Mouse (Mus musculus) ES-Bruce4 (cell line): ENCODE measurements around the gene Lax1. TPM values are rescaled to one million over a fixed set of nuclear protein-coding genes. Genes with fewer than 3 reads are reported as not detected.
A peak's percentile ranks its signal among the peaks of the same experiment; 100 is the strongest.

Experiments used
- H3K27ac ChIP-seq: 2 replicates; pipeline ENCODE4 v1.5.1; 2012; ENCODE audit warnings: low read length, inconsistent platforms; ENCODE audit not compliant: insufficient read depth
- H3K27me3 ChIP-seq: 2 replicates; pipeline ENCODE4 v1.6.1; 2012; ENCODE audit warnings: mild to moderate bottlenecking, low read length, inconsistent platforms; ENCODE audit not compliant: control insufficient read depth, poor library complexity, insufficient read depth, severe bottlenecking
- H3K36me3 ChIP-seq: 2 replicates; pipeline ENCODE4 v1.6.1; 2012; ENCODE audit warnings: inconsistent platforms, mild to moderate bottlenecking, low read length, moderate library complexity; ENCODE audit not compliant: control insufficient read depth, poor library complexity, insufficient read depth, severe bottlenecking
- H3K4me1 ChIP-seq: one replicate; pipeline ENCODE4 v1.8.1; 2011; ENCODE audit warnings: low read length; ENCODE audit not compliant: control insufficient read depth, insufficient read depth
- H3K4me3 ChIP-seq: 2 replicates; pipeline ENCODE4 v1.5.1; 2011; ENCODE audit warnings: low read depth, mild to moderate bottlenecking, low read length
- H3K9ac ChIP-seq: 2 replicates; pipeline ENCODE4 v1.6.1; 2012; ENCODE audit warnings: low read depth, mild to moderate bottlenecking, inconsistent platforms; ENCODE audit not compliant: poor library complexity, severe bottlenecking
- H3K9me3 ChIP-seq: replicated peaks from 2 replicates; pipeline ENCODE4 v1.6.1; 2012; ENCODE audit warnings: mild to moderate bottlenecking, low read length, inconsistent platforms; ENCODE audit not compliant: control insufficient read depth, poor library complexity, insufficient read depth, severe bottlenecking
- CTCF ChIP-seq: IDR thresholded peaks from one replicate; pipeline ENCODE4 v1.8.1; 2011; ENCODE audit warnings: low read depth, low read length
- EP300 ChIP-seq: IDR thresholded peaks from 2 replicates; pipeline ENCODE4 v1.6.1; 2011; ENCODE audit warnings: low read depth, low read length; ENCODE audit not compliant: insufficient read depth
- POLR2A ChIP-seq: IDR thresholded peaks from one replicate; pipeline ENCODE4 v1.8.1; 2011; ENCODE audit warnings: low read length; ENCODE audit not compliant: insufficient read depth
- polyA plus RNA-seq: library from polyadenylated mRNA; stranded (reverse); fragments of >200 nt; gene quantifications from 2 replicates; pipeline ENCODE4 v1.2.4, GENCODE M21; 2011; ENCODE audit warnings: low read depth; ENCODE audit not compliant: missing spikeins, insufficient read depth, insufficient read length

Gene Lax1
- polyA plus RNA-seq, 1 experiment: 1.5 TPM

- H3K27ac ChIP-seq: no peak overlapping the region
- H3K9ac ChIP-seq: no peak overlapping the region
- no peaks in the 10 kb centered on the region for H3K36me3 ChIP-seq
- H3K4me3 ChIP-seq: no peak overlapping the region
- H3K9me3 ChIP-seq: no peaks in the 10 kb centered on the region
- peaks cover 2% of the 10 kb centered on the region for H3K4me1 ChIP-seq
- no peak for TF ChIP-seq EP300
- TF ChIP-seq CTCF: no peak
- TF ChIP-seq POLR2A: no peak
- H3K27me3 ChIP-seq: no peaks in the 10 kb centered on the region
Observed at GRCm38 (mm10) chr1:133685749-133686519, 4.0 kb downstream of the Lax1 start.

- peak overlapping the region; percentile 89 for H3K27ac ChIP-seq
- H3K4me1 ChIP-seq: peaks cover 2% of the 10 kb centered on the region
- no peaks in the 10 kb centered on the region for H3K9me3 ChIP-seq
- peak overlapping the region; percentile 23 for H3K9ac ChIP-seq
- H3K4me3 ChIP-seq: 0 out of 2 replicates have a peak overlapping the region, but pooled peaks have one; percentile 30
- peak; percentile 71; the same call in 1 of the 2 replicates for TF ChIP-seq EP300
- no peak for TF ChIP-seq POLR2A
- H3K27me3 ChIP-seq: no peaks in the 10 kb centered on the region
- peaks cover 7% of the 10 kb centered on the region for H3K36me3 ChIP-seq
Observed at GRCm38 (mm10) chr1:133671801-133672200, 18.1 kb downstream of the Lax1 start.

- Histone ChIP-seq H3K27ac (peak overlapping the region; percentile 98), H3K9me3 (no peaks in the 10 kb centered on the region), H3K4me3 (no peak overlapping the region), H3K9ac (peak overlapping the region; percentile 99), H3K36me3 (peaks cover 7% of the 10 kb centered on the region), H3K27me3 (no peaks in the 10 kb centered on the region), H3K4me1 (peaks cover 2% of the 10 kb centered on the region)
- TF ChIP-seq EP300 (peak; percentile 71; the same call in 1 of the 2 replicates), POLR2A (no peak)
Observed at GRCm38 (mm10) chr1:133671266-133671665, 18.6 kb downstream of the Lax1 start.

- no peak for TF ChIP-seq POLR2A
- TF ChIP-seq EP300: no peak
- Histone ChIP-seq H3K4me1 (peaks cover 2% of the 10 kb centered on the region), H3K9me3 (no peaks in the 10 kb centered on the region), H3K4me3 (no peak overlapping the region), H3K27me3 (no peaks in the 10 kb centered on the region), H3K36me3 (peaks cover 7% of the 10 kb centered on the region), H3K9ac (peak overlapping the region; percentile 99), H3K27ac (peak overlapping the region; percentile 98)
Observed at GRCm38 (mm10) chr1:133670776-133671175, 19.1 kb downstream of the Lax1 start.

- peak overlapping the region; percentile 99 for H3K9ac ChIP-seq
- peak; percentile 98 for TF ChIP-seq EP300
- TF ChIP-seq POLR2A: peak; percentile 91
- TF ChIP-seq CTCF: no peak
- peaks cover 7% of the 10 kb centered on the region for H3K36me3 ChIP-seq
- H3K4me3 ChIP-seq: peak overlapping the region; percentile 88
- no peaks in the 10 kb centered on the region for H3K27me3 ChIP-seq
- H3K4me1 ChIP-seq: peaks cover 2% of the 10 kb centered on the region
- no peaks in the 10 kb centered on the region for H3K9me3 ChIP-seq
- H3K27ac ChIP-seq: peak overlapping the region; percentile 98
Observed at GRCm38 (mm10) chr1:133670190-133670589, 19.7 kb downstream of the Lax1 start.

GRCm38 (mm10) chr1:133668618-133669017 lies 21.3 kb downstream of the Lax1 start:
- TF ChIP-seq POLR2A (no peak), EP300 (no peak), CTCF (no peak)
- peak overlapping the region; percentile 93 for H3K27ac ChIP-seq
- H3K4me1 ChIP-seq: peaks cover 6% of the 10 kb centered on the region
- H3K4me3 ChIP-seq: peak overlapping the region; percentile 98
- peaks cover 7% of the 10 kb centered on the region for H3K36me3 ChIP-seq
- H3K9me3 ChIP-seq: no peaks in the 10 kb centered on the region
- peak overlapping the region; percentile 99 for H3K9ac ChIP-seq
- no peaks in the 10 kb centered on the region for H3K27me3 ChIP-seq
